Mouse (Mus musculus) kidney, postnatal 25 days (tissue): ENCODE measurements around the gene Rxrb.
A peak's percentile ranks its signal among the peaks of the same experiment; 100 is the strongest.

Source experiments
- DNase-seq, 2 experiments: peaks; one replicate each; pipeline ENCODE4 v3.0.0; 2021; ENCODE audit warnings: mixed read lengths in 2 of 2

The Rxrb gene

DNA sequence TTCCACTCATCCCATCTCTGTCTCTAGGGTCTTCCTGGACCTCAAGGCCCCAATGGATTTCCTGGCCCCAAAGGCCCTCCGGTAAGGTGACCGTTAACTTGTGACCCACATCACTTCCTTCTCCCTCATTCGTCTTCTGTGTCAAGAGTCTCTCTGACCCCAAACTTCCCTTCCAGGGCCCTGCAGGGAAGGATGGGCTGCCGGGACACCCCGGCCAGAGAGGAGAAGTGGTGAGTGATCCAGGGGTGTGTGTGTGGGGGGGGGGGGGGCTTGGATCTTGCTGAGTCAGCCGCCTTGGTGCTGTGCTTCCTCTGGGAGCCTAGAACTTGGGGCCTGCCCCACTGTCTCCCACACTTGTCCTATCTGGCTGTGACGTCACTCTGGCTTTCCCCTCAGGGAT lies 25.6 kb downstream of the Rxrb start:
- DNase-seq, result no peak

DNA sequence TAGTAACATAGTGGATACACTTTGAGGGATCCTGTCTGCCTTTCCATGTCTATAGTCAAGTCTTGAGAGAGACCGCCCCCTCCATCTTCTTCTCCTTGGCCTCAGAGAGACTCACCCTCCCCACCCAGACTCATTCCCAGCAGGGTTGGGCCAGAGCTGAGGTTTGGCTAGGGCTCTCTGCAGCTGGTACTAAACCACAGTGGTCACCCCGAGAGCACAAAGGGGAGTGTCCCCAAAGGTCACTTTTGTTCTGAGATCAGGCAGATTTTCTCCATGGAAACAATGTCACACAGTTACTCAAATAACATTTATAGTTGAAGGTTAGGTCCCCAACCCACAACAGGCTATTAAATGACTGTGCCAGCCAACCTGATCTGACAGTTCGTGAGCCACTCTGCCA lies 37.3 kb downstream of the Rxrb start:
- DNase-seq, result no peak

DNA sequence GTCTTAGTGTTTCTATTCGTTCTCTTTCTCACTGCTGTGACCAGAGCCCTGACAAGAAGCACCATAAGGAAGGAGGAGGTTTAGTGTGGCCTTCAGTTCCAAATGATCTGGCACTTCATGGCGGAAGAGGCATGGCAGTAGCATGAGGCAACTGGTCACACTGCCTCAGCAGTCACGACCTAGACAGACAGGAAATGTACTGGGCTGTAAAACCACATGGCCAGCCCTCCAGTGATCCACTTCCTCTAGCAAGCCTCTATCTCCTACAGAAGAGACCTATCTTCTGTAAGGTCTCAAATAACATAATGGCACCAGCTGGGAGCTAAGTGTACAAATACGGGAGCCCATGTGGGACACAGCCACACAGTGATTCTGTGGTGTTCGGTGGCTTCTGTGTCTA lies 40.5 kb downstream of the Rxrb start:
- no peak for DNase-seq

DNA sequence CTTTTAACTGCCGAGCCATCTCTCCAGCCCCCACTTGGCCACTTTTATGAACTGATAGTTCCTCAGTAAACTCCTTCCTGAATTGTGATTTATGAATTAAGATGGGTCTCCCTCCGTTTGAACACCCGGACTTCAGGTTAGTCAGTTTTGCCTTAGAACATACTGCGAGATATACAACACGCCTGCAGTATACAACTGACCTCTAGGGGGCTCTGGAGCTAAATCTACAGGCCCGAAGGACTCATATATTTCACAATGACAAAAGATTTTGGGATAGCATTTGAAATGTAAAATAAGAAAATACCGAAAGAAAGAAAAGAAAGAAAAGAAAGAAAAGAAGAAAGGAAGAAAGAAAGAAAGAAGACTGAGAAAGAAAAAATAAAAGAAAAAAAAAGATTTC lies 43.7 kb downstream of the Rxrb start:
- DNase-seq, result peak; percentile 68 to 93

DNA sequence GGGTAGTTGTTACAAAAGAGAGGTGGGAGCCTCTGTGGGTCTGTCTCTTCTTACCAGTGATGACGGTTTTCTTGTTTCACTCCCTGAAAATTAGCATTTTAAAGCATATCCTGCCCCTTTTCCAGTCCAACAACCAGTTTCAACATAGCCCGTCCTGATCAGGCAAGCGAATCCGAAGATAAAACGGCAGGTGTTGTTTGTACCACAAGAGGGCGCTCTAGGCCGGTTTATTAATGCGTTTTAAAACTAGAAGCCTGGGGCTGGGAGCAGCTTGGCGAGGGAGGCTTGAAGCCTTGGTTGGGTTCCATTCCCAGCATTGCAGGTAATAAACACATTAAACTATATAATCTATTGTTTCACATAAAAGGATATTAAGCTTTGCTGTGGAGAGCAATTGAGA lies 45.9 kb downstream of the Rxrb start:
- DNase-seq, result peak; percentile 74 to 89

DNA sequence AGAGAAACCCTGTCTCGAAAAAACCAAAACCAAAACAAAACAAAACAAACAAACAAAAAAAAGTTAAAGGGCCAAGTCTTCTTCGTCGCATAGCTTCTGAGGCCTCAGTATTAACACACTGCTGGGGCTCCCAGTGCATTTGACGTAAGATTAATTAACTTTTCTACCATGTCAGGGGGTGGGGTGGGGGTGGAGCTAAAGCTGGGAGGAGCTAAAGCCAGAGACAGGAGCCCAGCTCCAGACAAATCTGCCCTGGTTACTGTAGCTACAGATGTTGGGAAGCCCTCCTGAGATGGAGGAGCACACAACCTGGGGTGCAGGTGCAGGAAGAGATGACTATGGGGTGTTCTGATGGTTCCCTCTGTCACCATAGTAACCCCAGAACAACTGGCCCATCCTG lies 46.5 kb downstream of the Rxrb start:
- DNase-seq, result no peak

DNA sequence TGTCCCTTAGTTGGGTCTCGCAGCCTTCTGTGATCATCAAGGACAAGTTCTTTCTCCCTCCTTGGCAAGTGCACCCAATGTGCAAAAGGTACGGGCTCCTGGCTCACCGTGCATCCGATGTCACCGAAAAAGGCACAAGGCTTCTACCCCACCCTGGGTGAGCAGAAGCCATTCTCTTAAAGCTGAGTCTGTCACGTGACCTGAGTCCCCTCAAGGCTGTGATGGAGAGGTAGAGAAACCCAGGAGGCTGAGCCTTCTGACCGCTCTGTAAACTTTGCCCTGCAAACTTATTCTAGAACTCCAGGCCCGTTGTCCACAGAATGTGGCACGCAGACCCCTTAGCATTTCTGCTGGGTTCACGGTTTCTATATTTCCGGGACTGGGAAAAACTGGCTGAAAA lies 47.4 kb downstream of the Rxrb start:
- no peak for DNase-seq

- peak in 1 of 2 experiments; percentile 12 for DNase-seq
Observed at GRCm38 (mm10) chr17:34079621-34080020, 48.0 kb downstream of the Rxrb start.

DNA sequence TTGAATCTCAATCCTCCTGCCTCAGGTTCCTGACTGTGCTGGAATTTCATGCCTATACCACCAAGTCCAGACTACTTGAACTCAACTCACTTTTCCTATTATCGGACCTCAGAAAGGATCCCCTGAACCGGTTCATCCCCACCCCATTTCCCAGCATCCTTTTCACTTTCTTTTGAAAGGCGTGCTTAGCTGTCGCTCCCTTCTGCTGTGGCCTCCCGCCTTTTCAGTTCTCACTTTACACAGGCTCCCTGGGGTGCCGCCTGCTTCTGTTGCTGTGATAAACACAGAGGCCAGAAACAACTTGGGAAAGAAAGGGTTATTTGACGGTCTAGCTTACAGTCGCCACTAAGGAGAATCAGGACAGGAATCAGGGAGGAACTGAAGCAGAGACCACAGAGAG lies 51.5 kb downstream of the Rxrb start:
- no peak for DNase-seq

GRCm38 (mm10) chr17:34087386-34087785 lies 55.8 kb downstream of the Rxrb start:
- DNase-seq, result no peak
